Mouse (Mus musculus) layer of hippocampus, postnatal 25 days (tissue): ENCODE data around the gene Prpf18. TPM values are rescaled to one million over a fixed set of nuclear protein-coding genes. Genes with fewer than 3 reads are reported as not detected.

Experiments used
- DNase-seq, 2 experiments: peaks; one replicate each; pipeline ENCODE4 v3.0.0; 2022; ENCODE audit warnings: mixed read lengths in 2 of 2, low spot score in 1 of 2; ENCODE audit errors: extremely low spot score in 1 of 2
- total RNA-seq, 2 experiments: library from RNA; stranded (reverse); gene quantifications; 2 replicates each; pipeline ENCODE4 v1.2.3; 2021

Gene Prpf18
- total RNA-seq, 2 experiments from 2014 or later: 47.3 to 50.4 TPM

GRCm38 (mm10) chr2:4578291-4578690, 73.6 kb downstream of the Prpf18 start:
- no peak for DNase-seq

- no peak for DNase-seq
Observed at GRCm38 (mm10) chr2:4575975-4576374, 75.9 kb downstream of the Prpf18 start.

- no peak for DNase-seq
Observed at GRCm38 (mm10) chr2:4575163-4575562, 76.8 kb downstream of the Prpf18 start.

GRCm38 (mm10) chr2:4574251-4574650, 77.7 kb downstream of the Prpf18 start:
- no peak for DNase-seq

GRCm38 (mm10) chr2:4573386-4573785, 78.5 kb downstream of the Prpf18 start:
- no peak for DNase-seq

DNA sequence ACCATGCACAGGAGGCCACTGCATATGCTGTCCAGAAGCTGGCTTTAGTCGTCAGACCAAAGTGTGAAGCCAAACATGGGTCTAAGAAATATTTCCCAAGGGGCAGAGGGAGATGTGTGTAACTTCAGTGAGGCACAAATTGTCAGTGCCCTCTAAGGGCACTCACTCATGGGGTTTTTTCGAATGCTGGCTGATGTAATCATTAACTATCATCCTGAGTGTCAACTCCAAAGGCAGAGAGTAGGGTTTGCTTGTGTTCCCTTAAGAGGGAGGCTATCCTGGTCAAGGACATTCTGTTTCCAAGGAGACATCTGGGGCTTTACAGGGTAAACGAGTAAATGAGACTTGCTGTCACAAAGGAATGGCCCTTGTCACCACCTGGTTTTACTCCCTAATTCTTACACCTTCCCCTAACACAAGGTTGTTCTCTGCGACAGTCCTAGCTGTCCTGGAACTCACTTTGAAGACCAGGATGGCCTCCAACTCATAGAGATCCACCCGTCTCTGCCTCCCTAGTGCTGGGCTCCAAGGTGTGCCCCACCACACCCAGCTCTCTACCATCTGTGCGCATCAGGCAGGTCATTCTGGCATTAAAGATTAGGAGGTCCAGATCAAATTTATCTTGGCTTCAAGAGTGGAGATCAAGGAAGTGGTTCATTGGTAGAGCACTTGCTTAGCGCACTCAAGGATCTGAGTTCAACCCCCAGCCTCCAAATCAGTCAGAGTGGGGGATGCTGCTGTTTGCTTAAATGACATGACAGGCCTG, 79.2 kb downstream of the Prpf18 start:
- no peak for DNase-seq

Other genes with a start within 250 kb of the Prpf18 start
- 1 to 10 TPM; 2.3 to 2.4 TPM for gene Bend7, start 65.7 kb upstream of the Prpf18 start, total RNA-seq
- gene Sephs1, start 229.5 kb upstream of the Prpf18 start, total RNA-seq: 10 to 100 TPM; 23.5 to 27.3 TPM